Mouse (Mus musculus): ENCODE results near the gene Rnaseh2a. TPM values are rescaled to one million over a fixed set of nuclear protein-coding genes. Genes with fewer than 3 reads are reported as not detected.
A peak's percentile ranks its signal among the peaks of the same experiment; 100 is the strongest.
"Not testable (repeated sequence)": the region's sequence is repeated elsewhere in the genome, so short reads cannot be mapped to it uniquely, and the experiment has no call there.

Gene Rnaseh2a
- polyA plus RNA-seq, 1 experiment from 2014 or later = 95.9 TPM

- peaks cover 50% of the 10 kb centered on the region for H3K27me3 ChIP-seq (ENCODE audit: control insufficient read depth, insufficient read depth, low read length)
- H3K27ac ChIP-seq (ENCODE audit: low read depth, low read length) = no peak overlapping the region
- WGBS (ENCODE audit: insufficient replicate concordance) = 47% methylated on average over 20 of the region's 20 CpGs
Measured at GRCm38 (mm10) chr8:84909162-84909767, 60.3 kb downstream of the Rnaseh2a start.

GRCm38 (mm10) chr8:84908421-84909161, 61.0 kb downstream of the Rnaseh2a start, which contains the start of gene Dnase2a:
Gene Dnase2a (plus strand): TSS chr8:84908560.
- Histone ChIP-seq H3K9me3 (replicated peaks; ENCODE audit: control insufficient read depth, low read length) (no peaks in the 10 kb centered on the region), H3K27ac (ENCODE audit: low read depth, low read length) (0 out of 2 replicates have a peak within 1 kb of the TSS, but pooled peaks have one; percentile 2), H3K4me2 (peak within 1 kb of the TSS; percentile 92), H3K4me1 (ENCODE audit: control insufficient read depth, insufficient read depth, low read length) (peaks cover 11% of the 10 kb centered on the region), H3K4me3 (ENCODE audit: low read depth, low read length) (peak within 1 kb of the TSS; percentile 54), H3K36me3 (ENCODE audit: control insufficient read depth, insufficient read depth, low read length) (no peaks in the 10 kb centered on the region), H3K27me3 (ENCODE audit: control insufficient read depth, insufficient read depth, low read length) (peaks cover 44% of the 10 kb centered on the region), H3K9ac (ENCODE audit: low read depth, low read length) (peak within 1 kb of the TSS; percentile 72)
- ATAC-seq (replicated peaks; ENCODE audit: insufficient number of reproducible peaks, low FRiP score, low TSS enrichment) = peak; percentile 88
- 1% methylated on average over 45 of the region's 45 CpGs for WGBS (ENCODE audit: insufficient replicate concordance)

More at GRCm38 (mm10) chr8:84909162-84909767, 60.3 kb downstream of the Rnaseh2a start:
- ATAC-seq (replicated peaks; ENCODE audit: insufficient number of reproducible peaks, low FRiP score, low TSS enrichment) = no peak
- Histone ChIP-seq H3K9ac (ENCODE audit: low read depth, low read length) (peak overlapping the region; percentile 72), H3K4me2 (peak overlapping the region; percentile 92), H3K4me3 (ENCODE audit: low read depth, low read length) (peak overlapping the region; percentile 54), H3K36me3 (ENCODE audit: control insufficient read depth, insufficient read depth, low read length) (no peaks in the 10 kb centered on the region), H3K4me1 (ENCODE audit: control insufficient read depth, insufficient read depth, low read length) (peaks cover 9% of the 10 kb centered on the region), H3K9me3 (replicated peaks; ENCODE audit: control insufficient read depth, low read length) (no peaks in the 10 kb centered on the region)

- 25% methylated on average over 7 of the region's 7 CpGs for WGBS (ENCODE audit: insufficient replicate concordance)
- H3K4me3 ChIP-seq (ENCODE audit: low read depth, low read length) = peak overlapping the region; percentile 54
- not testable (repeated sequence) for H3K36me3 ChIP-seq (ENCODE audit: control insufficient read depth, insufficient read depth, low read length); ATAC-seq (replicated peaks; ENCODE audit: insufficient number of reproducible peaks, low FRiP score, low TSS enrichment); H3K9me3 ChIP-seq (replicated peaks; ENCODE audit: control insufficient read depth, low read length); H3K9ac ChIP-seq (ENCODE audit: low read depth, low read length); H3K27ac ChIP-seq (ENCODE audit: low read depth, low read length)
- H3K4me2 ChIP-seq = peak overlapping the region; percentile 92
- peaks cover 14% of the 10 kb centered on the region for H3K4me1 ChIP-seq (ENCODE audit: control insufficient read depth, insufficient read depth, low read length)
- H3K27me3 ChIP-seq (ENCODE audit: control insufficient read depth, insufficient read depth, low read length) = peaks cover 39% of the 10 kb centered on the region
Measured at GRCm38 (mm10) chr8:84907979-84908378, 61.6 kb downstream of the Rnaseh2a start.

- peaks cover 37% of the 10 kb centered on the region for H3K27me3 ChIP-seq (ENCODE audit: control insufficient read depth, insufficient read depth, low read length)
- no peaks in the 10 kb centered on the region for H3K36me3 ChIP-seq (ENCODE audit: control insufficient read depth, insufficient read depth, low read length)
- no peak overlapping the region for H3K27ac ChIP-seq (ENCODE audit: low read depth, low read length)
- H3K9ac ChIP-seq (ENCODE audit: low read depth, low read length) = no peak overlapping the region
- WGBS (ENCODE audit: insufficient replicate concordance) = 78% methylated on average over 8 of the region's 8 CpGs
- H3K9me3 ChIP-seq (replicated peaks; ENCODE audit: control insufficient read depth, low read length) = no peaks in the 10 kb centered on the region
- ATAC-seq (replicated peaks; ENCODE audit: insufficient number of reproducible peaks, low FRiP score, low TSS enrichment) = no peak
- peaks cover 12% of the 10 kb centered on the region for H3K4me1 ChIP-seq (ENCODE audit: control insufficient read depth, insufficient read depth, low read length)
- H3K4me3 ChIP-seq (ENCODE audit: low read depth, low read length) = no peak overlapping the region
- no peak overlapping the region for H3K4me2 ChIP-seq
Measured at GRCm38 (mm10) chr8:84907493-84907892, 62.1 kb downstream of the Rnaseh2a start.

GRCm38 (mm10) chr8:84907037-84907436, 62.5 kb downstream of the Rnaseh2a start:
- Histone ChIP-seq H3K9ac (ENCODE audit: low read depth, low read length) (no peak overlapping the region), H3K27me3 (ENCODE audit: control insufficient read depth, insufficient read depth, low read length) (peaks cover 34% of the 10 kb centered on the region), H3K27ac (ENCODE audit: low read depth, low read length) (no peak overlapping the region), H3K4me1 (ENCODE audit: control insufficient read depth, insufficient read depth, low read length) (peaks cover 12% of the 10 kb centered on the region), H3K4me3 (ENCODE audit: low read depth, low read length) (no peak overlapping the region), H3K36me3 (ENCODE audit: control insufficient read depth, insufficient read depth, low read length) (no peaks in the 10 kb centered on the region), H3K9me3 (replicated peaks; ENCODE audit: control insufficient read depth, low read length) (no peaks in the 10 kb centered on the region), H3K4me2 (no peak overlapping the region)
- no peak for ATAC-seq (replicated peaks; ENCODE audit: insufficient number of reproducible peaks, low FRiP score, low TSS enrichment)
- 89% methylated on average over 9 of the region's 9 CpGs for WGBS (ENCODE audit: insufficient replicate concordance)

Small RNA genes lying within 50 kb of the gene (microRNA-seq; reads per million reads assigned to microRNA genes)
- not detected for gene Gm24197 (ENCODE audit: borderline number of aligned reads)

Other genes with a start within 250 kb of the Rnaseh2a start
- 3.4 and 5.4 TPM in 2 replicates for gene G430095P16Rik, start 246.8 kb downstream of the Rnaseh2a start, polyA plus RNA-seq (2014; fragmentation: Nextera tagmentation; extraction: Ambion mirVana)
- 6.1 and 7.6 TPM in 2 replicates for gene Nfix, start 169.4 kb downstream of the Rnaseh2a start, polyA plus RNA-seq (2014; fragmentation: Nextera tagmentation; extraction: Ambion mirVana)
- 5.0 and 6.0 TPM in 2 replicates for gene Dand5, start 146.9 kb downstream of the Rnaseh2a start, polyA plus RNA-seq (2014; fragmentation: Nextera tagmentation; extraction: Ambion mirVana)
- 51.5 and 52.2 TPM in 2 replicates for gene Gadd45gip1, start 138.2 kb downstream of the Rnaseh2a start, polyA plus RNA-seq (2014; fragmentation: Nextera tagmentation; extraction: Ambion mirVana)
- 125 and 127 TPM in 2 replicates for gene Rad23a, start 129.1 kb downstream of the Rnaseh2a start, polyA plus RNA-seq (2014; fragmentation: Nextera tagmentation; extraction: Ambion mirVana)
- gene Calr, start 122.8 kb downstream of the Rnaseh2a start, polyA plus RNA-seq (2014; fragmentation: Nextera tagmentation; extraction: Ambion mirVana) = 830 and 894 TPM in 2 replicates
- gene Farsa, start 112.8 kb downstream of the Rnaseh2a start, polyA plus RNA-seq (2014; fragmentation: Nextera tagmentation; extraction: Ambion mirVana) = 53.6 and 54.5 TPM in 2 replicates
- 44.2 and 49.6 TPM in 2 replicates for gene Syce2, start 97.7 kb downstream of the Rnaseh2a start, polyA plus RNA-seq (2014; fragmentation: Nextera tagmentation; extraction: Ambion mirVana)
- 36.2 and 40.4 TPM in 2 replicates for gene Gcdh, start 75.8 kb downstream of the Rnaseh2a start, polyA plus RNA-seq (2014; fragmentation: Nextera tagmentation; extraction: Ambion mirVana)
- 48.7 and 65.0 TPM in 2 replicates for gene Klf1, start 67.8 kb downstream of the Rnaseh2a start, polyA plus RNA-seq (2014; fragmentation: Nextera tagmentation; extraction: Ambion mirVana)
- 4.3 and 5.4 TPM in 2 replicates for gene Dnase2a, start 61.2 kb downstream of the Rnaseh2a start, polyA plus RNA-seq (2014; fragmentation: Nextera tagmentation; extraction: Ambion mirVana)
- gene Mast1, start 32.4 kb downstream of the Rnaseh2a start, polyA plus RNA-seq (2014; fragmentation: Nextera tagmentation; extraction: Ambion mirVana) = 0.27 TPM in 1 of 2 replicates, not detected in the other
- not detected in 2 replicates for gene Rtbdn, start 22.8 kb downstream of the Rnaseh2a start, polyA plus RNA-seq (2014; fragmentation: Nextera tagmentation; extraction: Ambion mirVana)
- not detected in 2 replicates for gene Gm49661, start 334 bp downstream of the Rnaseh2a start, polyA plus RNA-seq (2014; fragmentation: Nextera tagmentation; extraction: Ambion mirVana)
- gene Prdx2, start 180 bp downstream of the Rnaseh2a start, polyA plus RNA-seq (2014; fragmentation: Nextera tagmentation; extraction: Ambion mirVana) = 862 and 992 TPM in 2 replicates
- 7.6 and 9.3 TPM in 2 replicates for gene Junb, start 9.0 kb upstream of the Rnaseh2a start, polyA plus RNA-seq (2014; fragmentation: Nextera tagmentation; extraction: Ambion mirVana)
- 6.7 and 7.1 TPM in 2 replicates for gene Hook2, start 20.8 kb upstream of the Rnaseh2a start, polyA plus RNA-seq (2014; fragmentation: Nextera tagmentation; extraction: Ambion mirVana)
- gene Best2, start 44.8 kb upstream of the Rnaseh2a start, polyA plus RNA-seq (2014; fragmentation: Nextera tagmentation; extraction: Ambion mirVana) = not detected in 2 replicates
- 108 and 118 TPM in 2 replicates for gene Asna1, start 55.5 kb upstream of the Rnaseh2a start, polyA plus RNA-seq (2014; fragmentation: Nextera tagmentation; extraction: Ambion mirVana)
- 99.7 and 101 TPM in 2 replicates for gene Trir, start 57.1 kb upstream of the Rnaseh2a start, polyA plus RNA-seq (2014; fragmentation: Nextera tagmentation; extraction: Ambion mirVana)
- gene Tnpo2, start 67.1 kb upstream of the Rnaseh2a start, polyA plus RNA-seq (2014; fragmentation: Nextera tagmentation; extraction: Ambion mirVana) = 15.7 and 16.2 TPM in 2 replicates
- gene Fbxw9, start 90.3 kb upstream of the Rnaseh2a start, polyA plus RNA-seq (2014; fragmentation: Nextera tagmentation; extraction: Ambion mirVana) = 15.9 and 17.8 TPM in 2 replicates
- gene Gm5741, start 98.2 kb upstream of the Rnaseh2a start, polyA plus RNA-seq (2014; fragmentation: Nextera tagmentation; extraction: Ambion mirVana) = 1.5 TPM in 1 of 2 replicates, not detected in the other
- 57.6 and 60.0 TPM in 2 replicates for gene Dhps, start 102.0 kb upstream of the Rnaseh2a start, polyA plus RNA-seq (2014; fragmentation: Nextera tagmentation; extraction: Ambion mirVana)
- gene Wdr83os, start 111.0 kb upstream of the Rnaseh2a start, polyA plus RNA-seq (2014; fragmentation: Nextera tagmentation; extraction: Ambion mirVana) = 120 and 124 TPM in 2 replicates
- gene Wdr83, start 111.5 kb upstream of the Rnaseh2a start, polyA plus RNA-seq (2014; fragmentation: Nextera tagmentation; extraction: Ambion mirVana) = 36.5 and 43.0 TPM in 2 replicates
- gene Man2b1, start 113.5 kb upstream of the Rnaseh2a start, polyA plus RNA-seq (2014; fragmentation: Nextera tagmentation; extraction: Ambion mirVana) = 25.1 and 27.3 TPM in 2 replicates
- 0.46 and 0.59 TPM in 2 replicates for gene Zfp791, start 153.3 kb upstream of the Rnaseh2a start, polyA plus RNA-seq (2014; fragmentation: Nextera tagmentation; extraction: Ambion mirVana)
- not detected in 2 replicates for gene Cks1brt, start 182.2 kb upstream of the Rnaseh2a start, polyA plus RNA-seq (2014; fragmentation: Nextera tagmentation; extraction: Ambion mirVana)